Mouse (Mus musculus) forebrain, embryonic 16.5 days (tissue): ENCODE results near the gene Itga9. TPM values are rescaled to one million over a fixed set of nuclear protein-coding genes. Genes with fewer than 3 reads are reported as not detected.

ENCODE experiments used
- ATAC-seq: fragments of 200-750 bp; cut with Nextera tagmentation; 2 replicates; pipeline ENCODE4 v1.8.0; 2017; ENCODE audit warnings: mild to moderate bottlenecking, moderate library complexity
- H3K27ac ChIP-seq: fragments of 300-500 bp; sonication (generic); 2 replicates; pipeline ENCODE4 v1.5.1; 2014; ENCODE audit warnings: low read length, control low read depth
- H3K27me3 ChIP-seq: fragments of 300-500 bp; sonication (generic); replicated peaks from 2 replicates; pipeline ENCODE4 v1.6.1; 2014; ENCODE audit warnings: low read length; ENCODE audit not compliant: control insufficient read depth, insufficient read depth
- H3K36me3 ChIP-seq: fragments of 300-500 bp; sonication (generic); 2 replicates; pipeline ENCODE4 v1.6.1; 2014; ENCODE audit not compliant: control insufficient read depth, insufficient read depth
- H3K4me1 ChIP-seq: fragments of 300-500 bp; sonication (generic); replicated peaks from 2 replicates; pipeline ENCODE4 v1.6.1; 2014; ENCODE audit warnings: low read length; ENCODE audit not compliant: control insufficient read depth, insufficient read depth
- H3K4me2 ChIP-seq: fragments of 300-500 bp; sonication (generic); 2 replicates; pipeline ENCODE4 v1.6.1; 2014; ENCODE audit warnings: mild to moderate bottlenecking, low read length, control low read depth
- H3K4me3 ChIP-seq: fragments of 300-500 bp; sonication (generic); replicated peaks from 2 replicates; pipeline ENCODE4 v1.5.1; 2014; ENCODE audit warnings: mild to moderate bottlenecking, low read length, control low read depth
- H3K9ac ChIP-seq: fragments of 300-500 bp; sonication (generic); replicated peaks from 2 replicates; pipeline ENCODE4 v1.6.1; 2014; ENCODE audit warnings: low read depth, low read length, control low read depth
- H3K9me3 ChIP-seq: fragments of 300-500 bp; sonication (generic); 2 replicates; pipeline ENCODE4 v1.6.1; 2016; ENCODE audit warnings: low read length; ENCODE audit not compliant: control insufficient read depth
- WGBS: fragments of 180-500 bp; shearing (Covaris S2); extraction: QIAGEN DNeasy Blood & Tissue Kit; methylation state at CpG from one replicate; pipeline ENCODE4 v1.1.7; 2014; 5-methylcytosine and 5-hydroxymethylcytosine counted together
- polyA plus RNA-seq: library from polyadenylated mRNA; unstranded; fragments of >200 nt; fragmentation: Nextera tagmentation; extraction: Ambion mirVana; gene quantifications from 2 replicates; pipeline ENCODE4 v1.2.1, GENCODE M21; 2015

Itga9 gene
- polyA plus RNA-seq, 1 experiment from 2014 or later: 1.2 TPM

DNA sequence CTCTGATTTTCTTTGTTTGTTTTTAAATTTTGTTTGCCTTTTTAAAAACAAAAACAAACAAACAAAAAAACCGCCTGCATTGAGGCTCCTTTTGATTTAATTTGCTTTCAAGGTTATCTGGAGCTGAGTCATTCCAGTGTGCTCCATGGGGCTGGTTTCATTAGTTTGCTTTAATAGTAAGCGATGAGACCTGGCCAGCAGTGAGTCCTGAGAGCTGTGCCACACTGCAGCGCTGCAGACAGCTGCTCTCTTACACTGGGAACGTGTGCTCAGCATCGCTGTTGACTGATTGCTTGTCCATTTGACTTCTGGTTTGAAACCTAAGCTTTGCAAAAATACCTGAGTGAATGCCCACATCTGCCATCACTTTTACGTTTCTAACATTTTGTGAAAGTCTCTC lies 26.1 kb upstream of the Itga9 start:
- no peak for ATAC-seq
- Histone ChIP-seq H3K4me3 (no peak overlapping the region), H3K9ac (no peak overlapping the region), H3K9me3 (no peaks in the 10 kb centered on the region), H3K27ac (no peak overlapping the region), H3K36me3 (peaks cover 15% of the 10 kb centered on the region), H3K4me1 (0 out of 2 replicates have a peak, but pooled peaks cover 4% of the 10 kb centered on the region), H3K4me2 (no peak overlapping the region), H3K27me3 (no peaks in the 10 kb centered on the region)
- WGBS: 74% methylated on average over 6 of the region's 6 CpGs

DNA sequence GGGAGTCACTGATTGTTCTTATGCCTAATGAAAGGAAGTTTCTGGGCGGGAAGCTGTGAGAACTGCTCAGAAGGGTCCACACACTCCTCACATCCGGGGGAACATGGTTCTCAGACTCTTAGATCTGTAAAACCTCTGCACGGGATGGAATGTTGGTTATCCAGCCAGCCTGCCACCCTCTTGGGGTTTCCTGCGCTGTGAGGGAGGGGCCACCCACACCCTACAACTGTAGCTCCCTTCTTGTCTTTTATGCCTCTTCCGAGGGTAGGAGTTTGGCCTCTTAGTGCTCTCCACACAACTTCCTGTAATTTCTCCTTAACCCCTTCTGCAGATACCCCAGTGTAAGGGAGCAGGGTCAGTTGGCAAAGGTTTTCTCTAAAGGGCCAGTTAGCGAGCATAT lies 23.7 kb upstream of the Itga9 start:
- no peak overlapping the region for H3K4me2 ChIP-seq
- 86% methylated on average over 6 of the region's 6 CpGs for WGBS

DNA sequence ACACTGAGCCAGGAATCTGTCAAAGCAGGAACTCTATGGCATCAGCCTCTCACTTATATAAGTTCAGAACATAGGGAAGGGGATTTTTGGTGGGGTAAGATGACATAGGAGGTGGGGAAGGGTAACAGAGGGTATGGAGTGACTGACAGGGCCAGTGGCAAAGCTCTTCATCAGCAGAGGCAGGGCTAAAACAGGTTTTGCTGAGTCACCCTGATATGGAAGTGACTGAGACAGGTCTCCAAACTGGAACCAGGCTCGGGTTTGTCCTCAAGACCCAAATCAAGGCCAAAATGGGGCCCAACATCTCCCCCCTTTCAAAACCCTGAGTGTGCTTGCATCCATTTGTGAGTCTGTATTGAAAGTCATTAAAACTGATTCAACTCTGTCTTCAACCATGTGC lies 21.7 kb upstream of the Itga9 start:
- Histone ChIP-seq H3K9ac (no peak overlapping the region), H3K27ac (no peak overlapping the region), H3K36me3 (peaks cover 9% of the 10 kb centered on the region), H3K4me2 (no peak overlapping the region), H3K4me1 (no peaks in the 10 kb centered on the region), H3K4me3 (no peak overlapping the region), H3K27me3 (no peaks in the 10 kb centered on the region), H3K9me3 (no peaks in the 10 kb centered on the region)
- WGBS: 83% methylated on average over 1 of the region's 1 CpGs
- no peak for ATAC-seq

More for the DNA sequence above, 23.7 kb upstream of the Itga9 start:
- Histone ChIP-seq H3K9ac (no peak overlapping the region), H3K27me3 (no peaks in the 10 kb centered on the region), H3K36me3 (peaks cover 9% of the 10 kb centered on the region), H3K4me1 (0 out of 2 replicates have a peak, but pooled peaks cover 4% of the 10 kb centered on the region), H3K9me3 (no peaks in the 10 kb centered on the region), H3K4me3 (no peak overlapping the region), H3K27ac (no peak overlapping the region)
- ATAC-seq: no peak

DNA sequence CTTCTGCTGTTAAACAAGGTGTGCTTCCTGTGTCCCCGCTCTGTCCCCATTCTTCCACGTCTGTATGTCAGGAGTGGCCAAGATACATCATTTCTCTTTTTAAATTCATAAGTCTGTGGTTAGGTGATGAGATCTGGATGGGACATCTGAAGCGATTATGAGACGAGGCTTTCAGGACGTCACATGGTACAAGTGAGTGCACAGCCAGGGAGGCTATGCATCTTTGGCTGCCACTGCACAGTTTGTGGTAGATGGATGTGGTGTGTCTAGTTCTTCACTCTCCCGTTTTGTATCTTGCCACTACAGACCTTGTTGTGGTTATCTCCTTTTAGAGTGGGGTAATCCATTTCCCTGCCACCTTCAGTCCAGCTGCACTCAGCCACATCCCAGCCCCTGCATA lies 20.5 kb upstream of the Itga9 start:
- ATAC-seq: no peak
- WGBS: 90% methylated on average over 6 of the region's 6 CpGs
- H3K4me3 ChIP-seq: no peak overlapping the region

DNA sequence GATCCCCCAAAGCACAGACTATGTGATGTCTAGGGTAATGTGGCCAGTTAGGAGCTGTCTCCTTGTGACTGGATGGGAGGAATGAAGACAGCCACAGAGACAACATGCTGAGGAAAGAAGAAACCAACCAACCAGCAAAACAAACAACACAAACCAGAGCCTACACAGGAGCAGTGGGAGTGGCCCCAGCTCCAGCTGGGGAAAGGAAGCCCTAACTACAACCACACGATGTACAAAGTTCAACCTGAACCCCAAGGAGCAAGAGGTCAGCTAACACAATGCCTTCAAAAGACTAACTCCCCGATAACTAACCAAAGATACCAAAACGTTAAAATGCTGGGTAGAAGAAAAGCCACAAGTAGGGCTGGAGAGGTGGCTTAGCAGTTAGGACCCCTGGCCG lies 19.4 kb upstream of the Itga9 start:
- H3K9ac ChIP-seq: no peak overlapping the region
- 79% methylated on average over 4 of the region's 4 CpGs for WGBS
- peaks cover 5% of the 10 kb centered on the region; the same call in 1 of the 2 replicates for H3K4me1 ChIP-seq
- H3K27me3 ChIP-seq: no peaks in the 10 kb centered on the region
- no peak overlapping the region for H3K4me2 ChIP-seq
- H3K4me3 ChIP-seq: no peak overlapping the region
- H3K9me3 ChIP-seq: no peaks in the 10 kb centered on the region
- no peak overlapping the region for H3K27ac ChIP-seq
- H3K36me3 ChIP-seq: peaks cover 9% of the 10 kb centered on the region
- no peak for ATAC-seq

More for the DNA sequence above, 20.5 kb upstream of the Itga9 start:
- Histone ChIP-seq H3K27ac (no peak overlapping the region), H3K9ac (no peak overlapping the region), H3K4me2 (no peak overlapping the region), H3K9me3 (no peaks in the 10 kb centered on the region), H3K36me3 (peaks cover 9% of the 10 kb centered on the region), H3K27me3 (no peaks in the 10 kb centered on the region), H3K4me1 (peaks cover 5% of the 10 kb centered on the region; the same call in 1 of the 2 replicates)

DNA sequence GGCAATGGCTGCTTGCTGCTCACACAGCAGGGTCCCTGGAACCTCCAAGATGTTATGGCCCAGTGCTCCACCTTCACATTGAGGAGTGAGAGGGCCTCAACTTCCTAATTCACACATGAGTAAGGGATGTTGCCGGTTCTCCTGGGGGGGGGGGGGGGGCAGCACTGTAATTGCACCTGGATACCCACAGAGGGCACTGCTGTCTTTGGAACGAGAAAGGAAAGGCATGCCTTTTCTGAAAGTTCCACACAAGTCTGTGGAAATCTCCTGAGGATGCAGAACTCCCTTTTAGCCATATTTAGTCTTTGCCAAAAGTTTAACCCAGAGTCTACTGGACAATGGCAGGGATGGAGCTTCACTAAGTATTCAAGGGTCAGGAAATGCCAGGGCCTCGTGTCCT lies 17.2 kb upstream of the Itga9 start:
- no peaks in the 10 kb centered on the region for H3K9me3 ChIP-seq
- peaks cover 5% of the 10 kb centered on the region; the same call in 1 of the 2 replicates for H3K4me1 ChIP-seq
- ATAC-seq: no peak
- H3K4me3 ChIP-seq: no peak overlapping the region
- no peaks in the 10 kb centered on the region for H3K36me3 ChIP-seq
- no peak overlapping the region for H3K4me2 ChIP-seq
- no peak overlapping the region for H3K27ac ChIP-seq
- 51% methylated on average over 3 of the region's 3 CpGs for WGBS
- H3K9ac ChIP-seq: no peak overlapping the region
- no peaks in the 10 kb centered on the region for H3K27me3 ChIP-seq

DNA sequence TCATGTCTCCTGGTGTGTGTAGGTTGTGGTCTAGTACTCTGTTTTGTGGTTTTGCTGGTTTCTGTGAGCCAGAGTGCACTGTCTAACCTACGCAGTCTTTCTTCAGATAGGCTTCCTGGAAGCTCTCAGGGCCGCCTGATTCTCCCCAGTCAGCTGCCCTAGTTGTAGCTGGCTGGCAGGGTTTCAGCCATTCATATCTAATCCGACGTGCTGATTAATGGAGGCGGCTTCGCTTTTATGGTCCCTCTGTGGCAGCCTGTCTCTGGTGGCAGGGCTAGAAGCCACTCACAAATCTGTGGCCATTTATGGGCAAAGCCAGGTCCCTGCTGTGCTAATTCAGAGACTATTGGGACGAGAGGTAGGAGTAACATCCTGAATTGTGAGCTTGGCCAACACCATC lies 16.3 kb upstream of the Itga9 start:
- 32% methylated on average over 7 of the region's 7 CpGs for WGBS
- no peaks in the 10 kb centered on the region for H3K27me3 ChIP-seq
- H3K27ac ChIP-seq: no peak overlapping the region
- ATAC-seq: peak; percentile 19; the same call in 1 of the 2 replicates
- no peaks in the 10 kb centered on the region for H3K36me3 ChIP-seq
- H3K9ac ChIP-seq: no peak overlapping the region
- H3K4me3 ChIP-seq: no peak overlapping the region
- H3K9me3 ChIP-seq: no peaks in the 10 kb centered on the region
- peaks cover 5% of the 10 kb centered on the region; the same call in 1 of the 2 replicates for H3K4me1 ChIP-seq
- H3K4me2 ChIP-seq: no peak overlapping the region

DNA sequence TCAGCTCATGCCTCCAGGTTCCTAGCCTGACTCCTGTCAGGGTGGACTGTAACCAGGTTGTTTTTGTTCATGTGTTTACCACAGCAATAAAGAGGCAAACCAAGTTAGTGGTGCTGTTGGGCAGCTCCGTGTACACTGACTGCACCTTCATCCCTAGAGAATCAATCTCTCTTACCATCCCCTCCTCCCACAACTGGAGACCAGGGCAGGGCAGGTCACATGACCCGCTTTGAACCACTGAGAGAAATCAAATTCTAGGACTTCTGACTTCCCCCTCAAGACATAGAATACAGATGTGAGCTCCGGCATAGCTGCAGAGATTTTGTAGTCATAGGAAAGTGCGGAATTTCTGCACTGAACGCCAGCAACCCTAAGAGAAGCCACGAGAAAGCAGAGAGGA lies 14.9 kb upstream of the Itga9 start:
- no peak overlapping the region for H3K9ac ChIP-seq
- no peak for ATAC-seq
- H3K27ac ChIP-seq: no peak overlapping the region
- 87% methylated on average over 6 of the region's 6 CpGs for WGBS
- H3K27me3 ChIP-seq: no peaks in the 10 kb centered on the region
- H3K4me2 ChIP-seq: no peak overlapping the region
- no peaks in the 10 kb centered on the region for H3K36me3 ChIP-seq
- H3K9me3 ChIP-seq: no peaks in the 10 kb centered on the region
- H3K4me3 ChIP-seq: no peak overlapping the region
- H3K4me1 ChIP-seq: peaks cover 5% of the 10 kb centered on the region; the same call in 1 of the 2 replicates

DNA sequence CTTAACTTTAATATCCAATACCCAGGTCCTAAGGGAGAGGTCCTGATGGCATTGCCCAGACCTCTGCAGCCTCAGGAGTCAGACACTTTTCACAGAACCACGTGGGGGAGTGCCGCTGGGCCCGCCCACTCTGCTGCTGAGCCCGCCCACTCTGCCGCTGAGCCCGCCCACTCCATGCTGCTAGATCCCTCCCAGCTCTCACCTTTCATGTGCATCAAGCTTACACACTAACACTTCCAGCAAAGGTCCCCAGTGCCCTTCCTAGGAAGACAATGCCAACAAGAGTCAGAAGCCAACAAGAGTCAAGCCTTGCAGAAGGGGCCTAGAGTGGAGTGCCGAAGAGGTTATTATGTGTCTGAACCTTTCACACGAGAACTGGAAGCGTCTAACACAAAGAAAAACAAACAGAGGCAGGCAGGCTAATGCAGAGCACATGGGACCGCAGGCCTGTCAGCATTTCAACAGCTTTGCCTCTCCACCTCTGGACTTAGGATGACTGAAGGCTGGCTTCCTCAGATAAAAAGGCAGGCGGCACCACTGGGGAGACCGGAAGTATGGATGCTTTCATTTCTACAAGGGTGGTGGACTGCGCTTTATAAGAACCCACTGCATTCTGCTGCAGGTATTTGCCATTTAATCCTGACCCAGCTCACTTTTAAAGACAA lies 13.8 kb upstream of the Itga9 start:
- H3K4me1 ChIP-seq: peaks cover 5% of the 10 kb centered on the region; the same call in 1 of the 2 replicates
- ATAC-seq: no peak
- H3K4me2 ChIP-seq: no peak overlapping the region
- H3K36me3 ChIP-seq: no peaks in the 10 kb centered on the region
- no peak overlapping the region for H3K9ac ChIP-seq
- H3K9me3 ChIP-seq: no peaks in the 10 kb centered on the region
- H3K27me3 ChIP-seq: no peaks in the 10 kb centered on the region
- WGBS: 48% methylated on average over 13 of the region's 13 CpGs
- H3K4me3 ChIP-seq: no peak overlapping the region
- H3K27ac ChIP-seq: no peak overlapping the region
